Mouse (Mus musculus): ENCODE data around the gene Ddx11. TPM values are rescaled to one million over a fixed set of nuclear protein-coding genes. Genes with fewer than 3 reads are reported as not detected.

Ddx11 gene
- total and polyA plus RNA-seq, 3 experiments = 26.9 to 32.7 TPM; not detected in 1

GRCm38 (mm10) chr17:66100566-66101379, 22.5 kb upstream of the Ddx11 start:
- no peaks in the 10 kb centered on the region; a peak in 1 of 4 replicates for H3K27me3 ChIP-seq (ENCODE audit: control insufficient read depth in 1 of 2, insufficient read depth in 2 of 2, low read length in 2 of 2)
- TF ChIP-seq RCOR1 (IDR thresholded peaks at IDR 0.05; ENCODE audit: low read depth, low read length) (no peak), NRF1 (IDR thresholded peaks at IDR 0.05; ENCODE audit: insufficient read depth, low read depth, low read length, poor library complexity, severe bottlenecking) (no peak), MYC (IDR thresholded peaks at IDR 0.05; ENCODE audit: low read depth, low read length) (peak; percentile 32; the same call in 1 of the 2 replicates), RAD21 (IDR thresholded peaks at IDR 0.05; ENCODE audit: low read depth, low read length) (no peak), ELF1 (IDR thresholded peaks at IDR 0.05; ENCODE audit: low read depth, low read length) (no peak), MEF2A (IDR thresholded peaks at IDR 0.05; ENCODE audit: extremely low read depth, insufficient replicate concordance, low read depth, low read length, poor library complexity, severe bottlenecking) (no peak), MYB (IDR thresholded peaks at IDR 0.05; ENCODE audit: low read depth, low read length) (no peak), HCFC1 (IDR thresholded peaks at IDR 0.05; ENCODE audit: low read depth, low read length) (no peak), MAX (IDR thresholded peaks at IDR 0.05; ENCODE audit: low read length) (no peak), CTCF (IDR thresholded peaks at IDR 0.05 in 2 of 3, conservative IDR thresholded peaks at IDR 0.05 in 1 of 3; ENCODE audit: control insufficient read depth in 1 of 3, insufficient read depth in 1 of 3, low read depth in 2 of 3, low read length in 3 of 3, poor library complexity in 1 of 3, severe bottlenecking in 1 of 3) (no peak), ZMIZ1 (IDR thresholded peaks at IDR 0.05; ENCODE audit: low read depth, low read length) (no peak), E2F4 (IDR thresholded peaks at IDR 0.05; ENCODE audit: borderline replicate concordance, low read depth, low read length) (no peak), POLR2AphosphoS5 (IDR thresholded peaks at IDR 0.05; ENCODE audit: borderline replicate concordance, low read depth, low read length) (no peak), CHD2 (IDR thresholded peaks at IDR 0.05; ENCODE audit: low read length) (no peak), POLR2AphosphoS2 (IDR thresholded peaks at IDR 0.05; ENCODE audit: low read length) (no peak), USF2 (IDR thresholded peaks at IDR 0.05; ENCODE audit: borderline replicate concordance in 1 of 2, insufficient read depth in 1 of 2, low read depth in 1 of 2, low read length in 2 of 2) (no peak), ETS1 (IDR thresholded peaks at IDR 0.05; ENCODE audit: low read depth, low read length) (0 out of 2 replicates have a peak, but pooled peaks have one; percentile 27), TCF12 (IDR thresholded peaks at IDR 0.05; ENCODE audit: low read depth, low read length) (no peak), ZKSCAN1 (IDR thresholded peaks at IDR 0.05; ENCODE audit: low read depth, low read length) (no peak), MXI1 (IDR thresholded peaks at IDR 0.05; ENCODE audit: low read depth, low read length) (peak; percentile 69; the same call in 1 of the 2 replicates), TBP (IDR thresholded peaks at IDR 0.05; ENCODE audit: low read depth, low read length) (no peak), GABPA (IDR thresholded peaks at IDR 0.05; ENCODE audit: low read depth, low read length) (no peak), BHLHE40 (IDR thresholded peaks at IDR 0.05; ENCODE audit: borderline replicate concordance, low read depth, low read length) (no peak), TAL1 (IDR thresholded peaks at IDR 0.05; ENCODE audit: low read length) (no peak), NELFE (IDR thresholded peaks at IDR 0.05; ENCODE audit: low read depth, low read length) (no peak), MAFK (IDR thresholded peaks at IDR 0.05; ENCODE audit: borderline replicate concordance, low read depth, low read length) (no peak), SIN3A (IDR thresholded peaks at IDR 0.05; ENCODE audit: low read length) (no peak; the same call in 1 of the 2 replicates), CHD1 (IDR thresholded peaks at IDR 0.05; ENCODE audit: low read depth, low read length) (peak; percentile 71; the same call in 1 of the 2 replicates), SMC3 (IDR thresholded peaks at IDR 0.05; ENCODE audit: low read depth, low read length) (no peak), UBTF (IDR thresholded peaks at IDR 0.05; ENCODE audit: borderline replicate concordance, insufficient read depth, low read depth, low read length) (no peak), USF1 (IDR thresholded peaks at IDR 0.05; ENCODE audit: low read depth, low read length) (no peak), GATA1 (IDR thresholded peaks at IDR 0.05; ENCODE audit: low read depth, low read length) (no peak), ZC3H11A (IDR thresholded peaks at IDR 0.05; ENCODE audit: low read depth, low read length) (no peak), EP300 (IDR thresholded peaks at IDR 0.05; ENCODE audit: low read depth in 1 of 2, low read length in 2 of 2) (no peak)
- H3K79me2 ChIP-seq (ENCODE audit: control insufficient read depth, insufficient read depth, low read length, poor library complexity) = peaks cover 39% of the 10 kb centered on the region
- peaks cover 1 to 33% of the 10 kb centered on the region in 2 experiments; a peak in 3 of 4 replicates for H3K36me3 ChIP-seq (ENCODE audit: control insufficient read depth in 1 of 2, insufficient read depth in 2 of 2, low read length in 2 of 2)
- peak overlapping the region; percentile 90 to 98 for H3K4me3 ChIP-seq (ENCODE audit: control insufficient read depth in 1 of 2, insufficient read depth in 1 of 2, low read depth in 2 of 2, low read length in 2 of 2)
- H3K4me1 ChIP-seq (ENCODE audit: control insufficient read depth in 1 of 2, insufficient read depth in 2 of 2, low read length in 2 of 2) = peaks cover 2 to 11% of the 10 kb centered on the region in 2 experiments
- H3K9me3 ChIP-seq (replicated peaks; ENCODE audit: insufficient read depth, low read length) = no peaks in the 10 kb centered on the region
- peak overlapping the region; percentile 100 for H3K9ac ChIP-seq (ENCODE audit: control insufficient read depth, low read depth, low read length, poor library complexity, severe bottlenecking)
- DNase-seq (ENCODE audit: low read depth, low spot score) = peak; percentile 72
- H3K27ac ChIP-seq (ENCODE audit: control insufficient read depth, low read depth, low read length) = peak overlapping the region; percentile 91
